Mouse (Mus musculus): ENCODE data around the gene Tarbp1. TPM values are rescaled to one million over a fixed set of nuclear protein-coding genes. Genes with fewer than 3 reads are reported as not detected.

The Tarbp1 gene
- total and polyA plus RNA-seq, 2 experiments from 2014 or later = 1.2 to 7.6 TPM

GRCm38 (mm10) chr8:126391541-126391940, 83.3 kb downstream of the Tarbp1 start:
- H3K27ac ChIP-seq = no peak overlapping the region
- no peak overlapping the region for H3K4me3 ChIP-seq (ENCODE audit: low read length)
- no peak for TF ChIP-seq CTCF (IDR thresholded peaks at IDR 0.05; ENCODE audit: low read depth)
- H3K36me3 ChIP-seq (ENCODE audit: insufficient read depth, low read length) = no peaks in the 10 kb centered on the region
- 37% methylated on average over 2 of the region's 2 CpGs for WGBS
- no peaks in the 10 kb centered on the region for H3K4me1 ChIP-seq (ENCODE audit: insufficient read depth, low read length)
- H3K27me3 ChIP-seq (ENCODE audit: insufficient read depth, low read length) = no peaks in the 10 kb centered on the region
- DNase-seq (ENCODE audit: low spot score) (peak; percentile 68), ATAC-seq (peak; percentile 57)
- H3K9ac ChIP-seq (replicated peaks; ENCODE audit: low read length) = no peak overlapping the region
- H3K4me2 ChIP-seq (ENCODE audit: low read depth, low read length) = no peak overlapping the region
- no peaks in the 10 kb centered on the region for H3K9me3 ChIP-seq (ENCODE audit: low read length)

- TF ChIP-seq CTCF (IDR thresholded peaks at IDR 0.05; ENCODE audit: low read depth) = no peak
- 92% methylated on average over 4 of the region's 4 CpGs for WGBS
- Histone ChIP-seq H3K9me3 (ENCODE audit: low read length) (no peaks in the 10 kb centered on the region), H3K36me3 (ENCODE audit: insufficient read depth, low read length) (no peaks in the 10 kb centered on the region), H3K9ac (replicated peaks; ENCODE audit: low read length) (no peak overlapping the region), H3K27me3 (ENCODE audit: insufficient read depth, low read length) (no peaks in the 10 kb centered on the region), H3K27ac (no peak overlapping the region), H3K4me3 (ENCODE audit: low read length) (no peak overlapping the region), H3K4me1 (ENCODE audit: insufficient read depth, low read length) (no peaks in the 10 kb centered on the region), H3K4me2 (ENCODE audit: low read depth, low read length) (no peak overlapping the region)
- DNase-seq (ENCODE audit: low spot score) (no peak), ATAC-seq (peak; percentile 25; the same call in 1 of the 2 replicates)
Measured at GRCm38 (mm10) chr8:126387566-126387965, 87.3 kb downstream of the Tarbp1 start.

DNA sequence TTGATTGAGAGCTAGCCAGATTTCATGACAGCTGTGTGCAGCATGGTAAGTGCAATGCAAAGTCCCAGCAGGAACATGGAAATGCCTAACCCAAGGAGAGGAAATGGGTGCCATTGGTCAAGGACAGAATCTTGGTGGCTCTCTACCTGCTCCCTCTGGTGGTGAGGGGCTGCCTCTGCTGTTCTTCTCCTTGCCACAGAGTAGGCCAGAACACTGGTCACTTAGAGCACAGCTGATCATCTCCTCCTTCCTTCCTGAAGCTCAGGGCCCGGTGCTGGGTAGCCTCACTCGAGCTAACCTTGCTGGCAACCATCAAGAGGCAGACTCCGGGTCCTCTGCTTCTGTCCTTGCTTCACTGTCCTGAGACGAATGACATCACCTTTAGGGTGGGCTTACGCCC, 92.1 kb downstream of the Tarbp1 start:
- no peaks in the 10 kb centered on the region for H3K27me3 ChIP-seq (ENCODE audit: insufficient read depth, low read length)
- peak; percentile 47 for ATAC-seq

GRCm38 (mm10) chr8:126382216-126382615, 92.6 kb downstream of the Tarbp1 start:
- no peak overlapping the region for H3K27ac ChIP-seq
- TF ChIP-seq CTCF (IDR thresholded peaks at IDR 0.05; ENCODE audit: low read depth) = no peak
- DNase-seq (ENCODE audit: low spot score) (no peak), ATAC-seq (no peak)
- no peak overlapping the region for H3K4me2 ChIP-seq (ENCODE audit: low read depth, low read length)
- no peaks in the 10 kb centered on the region for H3K27me3 ChIP-seq (ENCODE audit: insufficient read depth, low read length)
- H3K4me1 ChIP-seq (ENCODE audit: insufficient read depth, low read length) = no peaks in the 10 kb centered on the region
- H3K9ac ChIP-seq (replicated peaks; ENCODE audit: low read length) = no peak overlapping the region
- H3K4me3 ChIP-seq (ENCODE audit: low read length) = no peak overlapping the region
- H3K36me3 ChIP-seq (ENCODE audit: insufficient read depth, low read length) = no peaks in the 10 kb centered on the region
- no peaks in the 10 kb centered on the region for H3K9me3 ChIP-seq (ENCODE audit: low read length)
- WGBS = 48% methylated on average over 14 of the region's 14 CpGs

More for the DNA sequence above, 92.1 kb downstream of the Tarbp1 start:
- no peak overlapping the region for H3K4me2 ChIP-seq (ENCODE audit: low read depth, low read length)
- no peak overlapping the region for H3K4me3 ChIP-seq (ENCODE audit: low read length)
- H3K27ac ChIP-seq = no peak overlapping the region
- peak; percentile 67 for DNase-seq (ENCODE audit: low spot score)
- H3K4me1 ChIP-seq (ENCODE audit: insufficient read depth, low read length) = no peaks in the 10 kb centered on the region
- no peak overlapping the region for H3K9ac ChIP-seq (replicated peaks; ENCODE audit: low read length)
- H3K9me3 ChIP-seq (ENCODE audit: low read length) = no peaks in the 10 kb centered on the region
- H3K36me3 ChIP-seq (ENCODE audit: insufficient read depth, low read length) = no peaks in the 10 kb centered on the region
- TF ChIP-seq CTCF (IDR thresholded peaks at IDR 0.05; ENCODE audit: low read depth) = peak; percentile 89
- WGBS = 75% methylated on average over 5 of the region's 5 CpGs

- H3K9ac ChIP-seq (replicated peaks; ENCODE audit: low read length) = no peak overlapping the region
- DNase-seq (ENCODE audit: low spot score) (no peak), ATAC-seq (no peak)
- H3K27ac ChIP-seq = no peak overlapping the region
- no peak for TF ChIP-seq CTCF (IDR thresholded peaks at IDR 0.05; ENCODE audit: low read depth)
- 83% methylated on average over 7 of the region's 7 CpGs for WGBS
- no peaks in the 10 kb centered on the region for H3K4me1 ChIP-seq (ENCODE audit: insufficient read depth, low read length)
- no peak overlapping the region for H3K4me2 ChIP-seq (ENCODE audit: low read depth, low read length)
- H3K36me3 ChIP-seq (ENCODE audit: insufficient read depth, low read length) = no peaks in the 10 kb centered on the region
- H3K27me3 ChIP-seq (ENCODE audit: insufficient read depth, low read length) = no peaks in the 10 kb centered on the region
- no peaks in the 10 kb centered on the region for H3K9me3 ChIP-seq (ENCODE audit: low read length)
- no peak overlapping the region for H3K4me3 ChIP-seq (ENCODE audit: low read length)
Measured at GRCm38 (mm10) chr8:126381299-126381698, 93.6 kb downstream of the Tarbp1 start.

DNA sequence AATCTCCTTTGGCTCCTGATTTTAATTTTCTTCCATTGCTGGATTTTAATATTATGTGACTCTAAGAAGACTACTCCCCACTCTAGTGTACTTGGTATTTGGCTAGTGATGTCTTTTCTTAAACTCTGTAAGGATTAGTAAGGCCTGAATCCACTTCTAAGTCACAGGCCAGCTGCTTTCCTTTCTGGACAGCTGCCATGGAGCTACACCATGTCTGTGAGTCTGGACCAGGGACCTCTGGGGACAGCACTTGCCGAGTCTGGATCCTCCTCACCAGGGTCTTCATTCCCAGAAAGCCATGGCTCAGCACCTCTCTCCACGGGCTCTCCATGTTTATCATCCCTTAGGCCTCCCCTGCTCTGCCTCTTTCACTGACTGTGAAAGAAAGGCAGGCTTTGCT, 94.7 kb downstream of the Tarbp1 start:
- H3K9me3 ChIP-seq (ENCODE audit: low read length) = no peaks in the 10 kb centered on the region
- no peak for TF ChIP-seq CTCF (IDR thresholded peaks at IDR 0.05; ENCODE audit: low read depth)
- no peak overlapping the region for H3K9ac ChIP-seq (replicated peaks; ENCODE audit: low read length)
- no peaks in the 10 kb centered on the region for H3K4me1 ChIP-seq (ENCODE audit: insufficient read depth, low read length)
- no peaks in the 10 kb centered on the region for H3K36me3 ChIP-seq (ENCODE audit: insufficient read depth, low read length)
- no peak overlapping the region for H3K4me3 ChIP-seq (ENCODE audit: low read length)
- 35% methylated on average over 2 of the region's 2 CpGs for WGBS
- ATAC-seq = 0 out of 2 replicates have a peak, but pooled peaks have one; percentile 21
- no peak overlapping the region for H3K4me2 ChIP-seq (ENCODE audit: low read depth, low read length)
- no peak overlapping the region for H3K27ac ChIP-seq
- H3K27me3 ChIP-seq (ENCODE audit: insufficient read depth, low read length) = no peaks in the 10 kb centered on the region
- DNase-seq (ENCODE audit: low spot score) = peak; percentile 54

DNA sequence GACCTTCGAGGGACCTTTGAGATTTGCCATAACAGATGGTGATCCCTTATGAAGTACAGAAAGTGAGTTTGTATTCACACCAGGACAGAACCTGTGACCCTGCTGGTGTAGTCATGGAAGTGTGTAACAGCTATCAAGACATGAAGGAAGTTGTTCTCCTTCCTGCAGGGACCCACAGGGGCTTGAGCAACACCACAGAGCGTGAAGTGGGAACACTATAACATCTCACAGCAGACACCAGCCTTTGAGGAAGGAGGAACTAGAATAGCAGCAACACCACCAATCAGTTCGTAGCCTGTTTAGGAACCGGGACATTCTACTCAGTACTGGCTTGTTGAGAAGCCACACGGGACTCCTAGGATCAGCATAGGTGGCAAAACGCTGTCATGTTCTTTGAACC, 95.3 kb downstream of the Tarbp1 start:
- Histone ChIP-seq H3K4me3 (ENCODE audit: low read length) (no peak overlapping the region), H3K4me2 (ENCODE audit: low read depth, low read length) (no peak overlapping the region), H3K27me3 (ENCODE audit: insufficient read depth, low read length) (no peaks in the 10 kb centered on the region), H3K36me3 (ENCODE audit: insufficient read depth, low read length) (no peaks in the 10 kb centered on the region), H3K27ac (no peak overlapping the region), H3K4me1 (ENCODE audit: insufficient read depth, low read length) (no peaks in the 10 kb centered on the region), H3K9me3 (ENCODE audit: low read length) (no peaks in the 10 kb centered on the region), H3K9ac (replicated peaks; ENCODE audit: low read length) (no peak overlapping the region)
- ATAC-seq (no peak), DNase-seq (ENCODE audit: low spot score) (no peak)
- WGBS = 84% methylated on average over 6 of the region's 6 CpGs
- no peak for TF ChIP-seq CTCF (IDR thresholded peaks at IDR 0.05; ENCODE audit: low read depth)

Other genes with a start within 250 kb of the Tarbp1 start
- gene Slc35f3, start 176.5 kb downstream of the Tarbp1 start, total RNA-seq (2014; rRNA removed) = 3.8 and 6.1 TPM in 2 replicates
- 6.1 and 6.5 TPM in 2 replicates for gene Slc35f3, start 176.5 kb downstream of the Tarbp1 start, polyA plus RNA-seq (2015; fragmentation: Nextera tagmentation; extraction: Ambion mirVana)
- 20.9 and 27.5 TPM in 2 replicates for gene Coa6, start 52.5 kb downstream of the Tarbp1 start, total RNA-seq (2014; rRNA removed)
- gene Coa6, start 52.5 kb downstream of the Tarbp1 start, polyA plus RNA-seq (2015; fragmentation: Nextera tagmentation; extraction: Ambion mirVana) = 48.9 and 57.2 TPM in 2 replicates
- gene Irf2bp2, start 118.9 kb upstream of the Tarbp1 start, total RNA-seq (2014; rRNA removed) = 91.5 and 99.1 TPM in 2 replicates
- 10.2 and 11.4 TPM in 2 replicates for gene Irf2bp2, start 118.9 kb upstream of the Tarbp1 start, polyA plus RNA-seq (2015; fragmentation: Nextera tagmentation; extraction: Ambion mirVana)